Mouse (Mus musculus) neural tube, embryonic 11.5 days (tissue): ENCODE data around the gene Abhd14a. TPM values are rescaled to one million over a fixed set of nuclear protein-coding genes. Genes with fewer than 3 reads are reported as not detected.

Source experiments
- ATAC-seq: fragments of 200-750 bp; cut with Nextera tagmentation; 2 replicates; pipeline ENCODE4 v1.8.0; 2017; ENCODE audit warnings: moderate number of reproducible peaks, mild to moderate bottlenecking, moderate TSS enrichment, moderate library complexity; ENCODE audit not compliant: insufficient read depth, low FRiP score, low TSS enrichment
- DNase-seq: peaks from one replicate; pipeline ENCODE4 v3.0.0-alpha.2; 2015; ENCODE audit warnings: low spot score
- H3K27ac ChIP-seq: fragments of 300-500 bp; sonication (generic); 2 replicates; pipeline ENCODE4 v1.5.1; 2014; ENCODE audit warnings: low read depth, mild to moderate bottlenecking, low read length
- H3K27me3 ChIP-seq: fragments of 300-500 bp; sonication (generic); 2 replicates; pipeline ENCODE4 v1.6.1; 2014; ENCODE audit warnings: mild to moderate bottlenecking, low read length, mixed read lengths; ENCODE audit not compliant: control insufficient read depth, insufficient read depth
- H3K36me3 ChIP-seq: fragments of 300-500 bp; sonication (generic); 2 replicates; pipeline ENCODE4 v1.6.1; 2014; ENCODE audit warnings: mild to moderate bottlenecking, low read length, moderate library complexity, mixed read lengths; ENCODE audit not compliant: control insufficient read depth, insufficient read depth
- H3K4me1 ChIP-seq: fragments of 300-500 bp; sonication (generic); 2 replicates; pipeline ENCODE4 v1.6.1; 2014; ENCODE audit warnings: low read length, mixed read lengths; ENCODE audit not compliant: control insufficient read depth, insufficient read depth
- H3K4me2 ChIP-seq: fragments of 300-500 bp; sonication (generic); 2 replicates; pipeline ENCODE4 v1.6.1; 2014; ENCODE audit warnings: low read depth, mild to moderate bottlenecking, moderate library complexity
- H3K4me3 ChIP-seq: fragments of 300-500 bp; sonication (generic); 2 replicates; pipeline ENCODE4 v1.5.1; 2014; ENCODE audit warnings: low read depth, low read length
- H3K9ac ChIP-seq: fragments of 300-500 bp; sonication (generic); 2 replicates; pipeline ENCODE4 v1.6.1; 2014; ENCODE audit warnings: mild to moderate bottlenecking, low read length
- H3K9me3 ChIP-seq: fragments of 300-500 bp; sonication (generic); 2 replicates; pipeline ENCODE4 v1.6.1; 2016; ENCODE audit warnings: low read length; ENCODE audit not compliant: control insufficient read depth
- WGBS: fragments of 180-500 bp; shearing (Covaris S2); extraction: QIAGEN DNeasy Blood & Tissue Kit; methylation state at CpG from one replicate; pipeline ENCODE4 v1.1.7; 2014; 5-methylcytosine and 5-hydroxymethylcytosine counted together
- polyA plus RNA-seq: library from polyadenylated mRNA; unstranded; fragments of >200 nt; fragmentation: Nextera tagmentation; extraction: Ambion mirVana; gene quantifications from 2 replicates; pipeline ENCODE4 v1.2.1, GENCODE M21; 2014

Gene Abhd14a
- polyA plus RNA-seq, 1 experiment from 2014 or later = 38.6 TPM

GRCm38 (mm10) chr9:106442680-106443079, 4.8 kb downstream of the Abhd14a start:
- WGBS = 83% methylated on average over 5 of the region's 5 CpGs
- no peaks in the 10 kb centered on the region; the same call in 1 of the 2 replicates for H3K36me3 ChIP-seq
- no peaks in the 10 kb centered on the region for H3K9me3 ChIP-seq
- H3K4me1 ChIP-seq = peaks cover 7% of the 10 kb centered on the region
- no peak overlapping the region for H3K9ac ChIP-seq
- H3K27me3 ChIP-seq = no peaks in the 10 kb centered on the region
- no peak for DNase-seq
- no peak overlapping the region for H3K4me2 ChIP-seq
- H3K27ac ChIP-seq = no peak overlapping the region
- ATAC-seq = no peak
- no peak overlapping the region for H3K4me3 ChIP-seq

GRCm38 (mm10) chr9:106436566-106436965, 10.9 kb downstream of the Abhd14a start:
- DNase-seq (no peak), ATAC-seq (no peak)
- WGBS = 85% methylated on average over 9 of the region's 9 CpGs
- Histone ChIP-seq H3K36me3 (peaks cover 8% of the 10 kb centered on the region), H3K9ac (no peak overlapping the region), H3K4me2 (no peak overlapping the region), H3K27me3 (no peaks in the 10 kb centered on the region), H3K9me3 (no peaks in the 10 kb centered on the region), H3K27ac (no peak overlapping the region), H3K4me3 (no peak overlapping the region), H3K4me1 (peaks cover 7% of the 10 kb centered on the region; the same call in 1 of the 2 replicates)

- Histone ChIP-seq H3K4me1 (peaks cover 14% of the 10 kb centered on the region), H3K9ac (no peak overlapping the region), H3K9me3 (no peaks in the 10 kb centered on the region), H3K27ac (no peak overlapping the region), H3K4me2 (no peak overlapping the region), H3K4me3 (no peak overlapping the region), H3K27me3 (no peaks in the 10 kb centered on the region), H3K36me3 (peaks cover 11% of the 10 kb centered on the region)
- ATAC-seq (no peak), DNase-seq (no peak)
- 66% methylated on average over 5 of the region's 7 CpGs for WGBS
These were observed 14.1 kb downstream of the Abhd14a start for GRCm38 (mm10) chr9:106433389-106433788.

DNA sequence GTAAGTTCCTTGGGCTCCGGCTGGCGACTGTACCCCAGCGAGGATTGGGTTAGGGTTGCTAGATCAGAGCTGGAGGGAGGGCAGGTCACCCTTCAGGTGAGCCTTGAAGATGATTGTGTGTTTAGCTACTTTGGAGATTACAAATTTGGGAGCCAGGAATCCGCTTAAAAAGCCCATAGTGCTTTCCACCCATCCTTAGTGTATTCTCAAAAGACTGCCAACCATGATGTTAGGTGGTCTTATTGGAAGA, 17.5 kb downstream of the Abhd14a start:
- Histone ChIP-seq H3K27ac (peak overlapping the region; percentile 78; the same call in 1 of the 2 replicates), H3K4me2 (peak overlapping the region; percentile 79), H3K9ac (peak overlapping the region; percentile 98), H3K36me3 (peaks cover 11% of the 10 kb centered on the region), H3K4me3 (peak overlapping the region; percentile 79), H3K27me3 (no peaks in the 10 kb centered on the region), H3K9me3 (no peaks in the 10 kb centered on the region), H3K4me1 (peaks cover 7% of the 10 kb centered on the region)
- no peak for ATAC-seq
- no peak for DNase-seq
- 2% methylated on average over 4 of the region's 4 CpGs for WGBS

- H3K4me2 ChIP-seq = peak within 1 kb of the TSS; percentile 79
- H3K9me3 ChIP-seq = no peaks in the 10 kb centered on the region
- 0% methylated on average over 55 of the region's 55 CpGs for WGBS
These were observed 18.1 kb downstream of the Abhd14a start, which contains the start of gene Rpl29 for GRCm38 (mm10) chr9:106429221-106430014. Rpl29 (plus strand) TSS chr9:106429454.

GRCm38 (mm10) chr9:106428719-106429220, 18.7 kb downstream of the Abhd14a start:
- Histone ChIP-seq H3K4me2 (peak overlapping the region; percentile 47), H3K4me3 (peak overlapping the region; percentile 79), H3K9me3 (no peaks in the 10 kb centered on the region), H3K27me3 (no peaks in the 10 kb centered on the region), H3K9ac (peak overlapping the region; percentile 54), H3K36me3 (peaks cover 11% of the 10 kb centered on the region), H3K4me1 (peaks cover 7% of the 10 kb centered on the region), H3K27ac (peak overlapping the region; percentile 78)
- ATAC-seq (peak; percentile 47; the same call in 1 of the 2 replicates), DNase-seq (no peak)
- 18% methylated on average over 11 of the region's 11 CpGs for WGBS

More at GRCm38 (mm10) chr9:106429221-106430014, 18.1 kb downstream of the Abhd14a start, which contains the start of gene Rpl29:
- ATAC-seq = peak; percentile 85
- Histone ChIP-seq H3K27ac (peak within 1 kb of the TSS; percentile 78), H3K4me3 (peak within 1 kb of the TSS; percentile 79), H3K27me3 (no peaks in the 10 kb centered on the region), H3K36me3 (peaks cover 11% of the 10 kb centered on the region), H3K4me1 (peaks cover 7% of the 10 kb centered on the region), H3K9ac (peak within 1 kb of the TSS; percentile 98)
- peak; percentile 97 for DNase-seq

DNA sequence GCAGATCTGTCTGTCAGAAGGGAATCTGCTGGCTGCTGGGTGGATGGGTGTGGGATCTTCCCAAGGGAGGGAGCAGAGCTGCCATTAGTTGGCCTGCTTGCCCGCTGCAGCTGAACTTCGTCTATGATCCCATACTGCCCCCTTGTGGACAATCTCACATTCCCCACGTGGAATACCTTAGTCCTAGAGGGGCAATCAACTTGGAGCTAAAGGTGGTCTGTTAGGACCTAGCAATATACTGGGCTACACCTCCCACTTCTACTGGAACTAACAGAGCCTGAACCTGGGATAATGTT, 25.7 kb downstream of the Abhd14a start:
- 0% methylated on average over 3 of the region's 3 CpGs for WGBS
- DNase-seq (peak; percentile 86), ATAC-seq (peak; percentile 60)
- peak overlapping the region; percentile 24; the same call in 1 of the 2 replicates for H3K4me2 ChIP-seq
- H3K27me3 ChIP-seq = no peaks in the 10 kb centered on the region
- no peaks in the 10 kb centered on the region for H3K9me3 ChIP-seq
- no peaks in the 10 kb centered on the region for H3K36me3 ChIP-seq
- no peak overlapping the region for H3K27ac ChIP-seq
- H3K4me1 ChIP-seq = peaks cover 19% of the 10 kb centered on the region
- no peak overlapping the region; the same call in 1 of the 2 replicates for H3K9ac ChIP-seq
- H3K4me3 ChIP-seq = no peak overlapping the region

GRCm38 (mm10) chr9:106421033-106421864, 26.2 kb downstream of the Abhd14a start:
- H3K9me3 ChIP-seq = no peaks in the 10 kb centered on the region
- H3K4me2 ChIP-seq = peak overlapping the region; percentile 24
- no peaks in the 10 kb centered on the region for H3K27me3 ChIP-seq
- H3K9ac ChIP-seq = no peak overlapping the region; the same call in 1 of the 2 replicates
- 0 out of 2 replicates have a peak overlapping the region, but pooled peaks have one; percentile 1 for H3K27ac ChIP-seq
- DNase-seq (no peak), ATAC-seq (peak; percentile 54)
- peaks cover 19% of the 10 kb centered on the region for H3K4me1 ChIP-seq
- no peak overlapping the region for H3K4me3 ChIP-seq
- no peaks in the 10 kb centered on the region for H3K36me3 ChIP-seq
- 7% methylated on average over 18 of the region's 18 CpGs for WGBS
